Mouse (Mus musculus) hindbrain, postnatal 0 days (tissue): ENCODE data around the gene Bdkrb2. TPM values are rescaled to one million over a fixed set of nuclear protein-coding genes. Genes with fewer than 3 reads are reported as not detected.

ENCODE experiments used
- ATAC-seq: fragments of 200-750 bp; cut with Nextera tagmentation; 2 replicates; pipeline ENCODE4 v1.8.0; 2017; ENCODE audit warnings: mild to moderate bottlenecking, moderate TSS enrichment, moderate library complexity
- DNase-seq: peaks from one replicate; pipeline ENCODE4 v3.0.0-alpha.2; 2015; ENCODE audit warnings: low spot score
- H3K27ac ChIP-seq: fragments of 300-500 bp; sonication (generic); 2 replicates; pipeline ENCODE4 v1.5.1; 2014; ENCODE audit warnings: mild to moderate bottlenecking
- H3K27me3 ChIP-seq: fragments of 300-500 bp; sonication (generic); 2 replicates; pipeline ENCODE4 v1.6.1; 2014; ENCODE audit warnings: low read length, mixed read lengths; ENCODE audit not compliant: insufficient read depth
- H3K36me3 ChIP-seq: fragments of 300-500 bp; sonication (generic); 2 replicates; pipeline ENCODE4 v1.6.1; 2014; ENCODE audit warnings: low read length, mixed read lengths; ENCODE audit not compliant: insufficient read depth
- H3K4me1 ChIP-seq: fragments of 300-500 bp; sonication (generic); 2 replicates; pipeline ENCODE4 v1.6.1; 2014; ENCODE audit warnings: antibody characterized with exemption, low read length, mixed read lengths; ENCODE audit not compliant: insufficient read depth
- H3K4me2 ChIP-seq: fragments of 300-500 bp; sonication (generic); 2 replicates; pipeline ENCODE4 v1.6.1; 2014; ENCODE audit warnings: low read depth, mild to moderate bottlenecking, low read length, moderate library complexity, mixed read lengths
- H3K4me3 ChIP-seq: fragments of 300-500 bp; sonication (generic); 2 replicates; pipeline ENCODE4 v1.5.1; 2014; ENCODE audit warnings: low read length
- H3K9ac ChIP-seq: fragments of 300-500 bp; sonication (generic); replicated peaks from 2 replicates; pipeline ENCODE4 v1.6.1; 2014; ENCODE audit warnings: mild to moderate bottlenecking, low read length, moderate library complexity, mixed read lengths
- H3K9me3 ChIP-seq: fragments of 300-500 bp; sonication (generic); 2 replicates; pipeline ENCODE4 v1.6.1; 2016; ENCODE audit warnings: low read length, mixed read lengths
- CTCF ChIP-seq: IDR thresholded peaks from 2 replicates; pipeline ENCODE4 v1.5.1; 2016; ENCODE audit warnings: antibody characterized with exemption, control low read depth, low read depth
- WGBS: fragments of 180-500 bp; shearing (Covaris S2); extraction: QIAGEN DNeasy Blood & Tissue Kit; methylation state at CpG from one replicate; pipeline ENCODE4 v1.1.7; 2014; 5-methylcytosine and 5-hydroxymethylcytosine counted together
- polyA plus RNA-seq: library from polyadenylated mRNA; unstranded; fragments of >200 nt; fragmentation: Nextera tagmentation; extraction: Ambion mirVana; gene quantifications from 2 replicates; pipeline ENCODE4 v1.2.1, GENCODE M21; 2015
- total RNA-seq: library from RNA; depleted of rRNA; stranded (reverse); fragments of >200 nt; gene quantifications from 2 replicates; pipeline ENCODE4 v1.2.3, GENCODE M21; 2014; rRNA removed

The Bdkrb2 gene
- total and polyA plus RNA-seq, 2 experiments from 2014 or later: 0.90 to 2.6 TPM

DNA sequence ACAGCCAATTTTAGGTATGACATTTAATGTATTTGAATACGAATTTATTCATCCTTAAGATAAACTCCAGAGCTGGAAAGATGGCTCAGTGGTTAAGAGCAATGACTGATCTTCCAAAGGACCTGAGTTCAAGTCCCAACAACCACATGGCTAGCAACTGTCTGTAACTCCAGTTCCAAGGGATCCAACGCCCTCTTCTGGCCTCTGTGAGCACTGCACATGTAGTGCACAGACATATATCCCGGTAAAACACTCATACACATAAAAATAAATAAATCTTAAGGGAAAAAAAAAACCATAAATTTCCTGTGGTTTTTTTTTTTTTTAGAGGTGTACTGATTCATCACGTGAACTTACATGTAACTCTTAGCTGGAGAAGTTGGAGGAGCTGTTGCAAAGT, 74.5 kb downstream of the Bdkrb2 start:
- TF ChIP-seq CTCF: peak; percentile 43
- no peaks in the 10 kb centered on the region for H3K27me3 ChIP-seq
- no peak overlapping the region for H3K4me2 ChIP-seq
- no peaks in the 10 kb centered on the region for H3K9me3 ChIP-seq
- H3K27ac ChIP-seq: no peak overlapping the region
- WGBS: 81% methylated on average over 4 of the region's 4 CpGs
- peaks cover 84% of the 10 kb centered on the region for H3K36me3 ChIP-seq
- ATAC-seq: no peak
- no peaks in the 10 kb centered on the region for H3K4me1 ChIP-seq
- H3K4me3 ChIP-seq: no peak overlapping the region
- DNase-seq: no peak
- H3K9ac ChIP-seq: no peak overlapping the region

DNA sequence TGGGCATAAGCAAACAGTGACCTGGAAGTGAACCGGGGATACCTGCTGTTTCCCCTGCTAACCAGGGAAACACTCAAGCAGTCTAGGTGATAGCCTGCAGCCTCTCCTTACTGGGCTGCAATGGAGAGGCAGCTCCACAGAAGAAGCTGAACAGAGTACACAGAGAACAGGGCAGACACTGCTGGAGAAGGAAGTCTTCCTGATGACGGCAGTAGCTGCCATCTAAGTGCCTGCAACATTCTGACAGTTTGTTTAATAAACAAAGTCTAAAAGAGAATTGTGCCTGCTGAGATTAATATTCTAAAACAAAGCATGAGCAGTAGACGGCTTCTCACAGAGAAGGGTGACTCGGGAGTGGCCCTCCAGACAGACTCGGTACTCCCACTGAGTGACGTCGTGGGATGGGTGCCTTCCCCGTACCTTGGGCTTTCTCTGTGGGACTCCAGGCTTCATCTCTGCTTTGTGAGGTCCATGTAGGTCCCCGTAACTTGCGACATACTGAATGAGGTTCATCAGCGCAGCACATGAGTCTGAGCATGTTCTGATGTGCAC, 79.8 kb downstream of the Bdkrb2 start:
- Histone ChIP-seq H3K9me3 (no peaks in the 10 kb centered on the region), H3K4me1 (no peaks in the 10 kb centered on the region), H3K4me3 (no peak overlapping the region), H3K27me3 (no peaks in the 10 kb centered on the region), H3K36me3 (peaks cover 93% of the 10 kb centered on the region), H3K27ac (no peak overlapping the region), H3K4me2 (no peak overlapping the region), H3K9ac (no peak overlapping the region)
- no peak for ATAC-seq
- no peak for TF ChIP-seq CTCF
- no peak for DNase-seq
- WGBS: 91% methylated on average over 11 of the region's 11 CpGs

Other genes with a start within 250 kb of the Bdkrb2 start
- gene Tunar, start 229.4 kb upstream of the Bdkrb2 start, total RNA-seq: 29.5 and 29.6 TPM in 2 replicates
- 13.8 and 18.3 TPM in 2 replicates for gene Tunar, start 229.4 kb upstream of the Bdkrb2 start, polyA plus RNA-seq
- 140 TPM in 2 replicates for gene D430019H16Rik, start 109.4 kb upstream of the Bdkrb2 start, total RNA-seq
- gene D430019H16Rik, start 109.4 kb upstream of the Bdkrb2 start, polyA plus RNA-seq: 8.6 and 8.9 TPM in 2 replicates
- 0.63 TPM in 1 of 2 replicates, not detected in the other for gene Bdkrb1, start 39.9 kb downstream of the Bdkrb2 start, total RNA-seq
- gene Bdkrb1, start 39.9 kb downstream of the Bdkrb2 start, polyA plus RNA-seq: 0.18 TPM in 1 of 2 replicates, not detected in the other
- gene Gskip, start 121.6 kb downstream of the Bdkrb2 start, total RNA-seq: 11.0 and 12.1 TPM in 2 replicates
- 19.8 and 21.7 TPM in 2 replicates for gene Gskip, start 121.6 kb downstream of the Bdkrb2 start, polyA plus RNA-seq
- 40.4 and 40.9 TPM in 2 replicates for gene Atg2b, start 122.0 kb downstream of the Bdkrb2 start, total RNA-seq
- 8.1 and 9.0 TPM in 2 replicates for gene Atg2b, start 122.0 kb downstream of the Bdkrb2 start, polyA plus RNA-seq
- gene Ak7, start 142.8 kb downstream of the Bdkrb2 start, total RNA-seq: 1.3 and 2.2 TPM in 2 replicates
- gene Ak7, start 142.8 kb downstream of the Bdkrb2 start, polyA plus RNA-seq: 1.4 and 1.8 TPM in 2 replicates
- 73.2 and 84.1 TPM in 2 replicates for gene Papola, start 221.5 kb downstream of the Bdkrb2 start, total RNA-seq
- 119 and 120 TPM in 2 replicates for gene Papola, start 221.5 kb downstream of the Bdkrb2 start, polyA plus RNA-seq